Mouse (Mus musculus) heart, embryonic 11.5 days (tissue): Measurements from ENCODE around the gene Btn1a1. TPM values are rescaled to one million over a fixed set of nuclear protein-coding genes. Genes with fewer than 3 reads are reported as not detected.

Experiments used
- ATAC-seq: fragments of 200-750 bp; cut with Nextera tagmentation; replicated peaks from 2 replicates; pipeline ENCODE4 v1.8.0; 2017; ENCODE audit warnings: moderate library complexity; ENCODE audit not compliant: insufficient number of reproducible peaks, low FRiP score, low TSS enrichment
- H3K27ac ChIP-seq: fragments of 300-500 bp; sonication (generic); 2 replicates; pipeline ENCODE4 v1.5.1; 2014; ENCODE audit warnings: mild to moderate bottlenecking, low read depth, low read length
- H3K27me3 ChIP-seq: fragments of 300-500 bp; sonication (generic); 2 replicates; pipeline ENCODE4 v1.6.1; 2014; ENCODE audit warnings: mild to moderate bottlenecking, low read length, mixed read lengths; ENCODE audit not compliant: control insufficient read depth, insufficient read depth
- H3K36me3 ChIP-seq: fragments of 300-500 bp; sonication (generic); 2 replicates; pipeline ENCODE4 v1.6.1; 2014; ENCODE audit warnings: mild to moderate bottlenecking, low read length, moderate library complexity, mixed read lengths; ENCODE audit not compliant: control insufficient read depth, insufficient read depth
- H3K4me1 ChIP-seq: fragments of 300-500 bp; sonication (generic); 2 replicates; pipeline ENCODE4 v1.6.1; 2014; ENCODE audit warnings: low read length; ENCODE audit not compliant: control insufficient read depth, insufficient read depth
- H3K4me2 ChIP-seq: fragments of 300-500 bp; sonication (generic); 2 replicates; pipeline ENCODE4 v1.6.1; 2014; ENCODE audit warnings: mild to moderate bottlenecking, moderate library complexity
- H3K4me3 ChIP-seq: fragments of 300-500 bp; sonication (generic); 2 replicates; pipeline ENCODE4 v1.5.1; 2014; ENCODE audit warnings: low read depth, low read length
- H3K9ac ChIP-seq: fragments of 300-500 bp; sonication (generic); 2 replicates; pipeline ENCODE4 v1.6.1; 2014; ENCODE audit warnings: mild to moderate bottlenecking, low read depth, low read length, moderate library complexity
- H3K9me3 ChIP-seq: fragments of 300-500 bp; sonication (generic); replicated peaks from 2 replicates; pipeline ENCODE4 v1.6.1; 2016; ENCODE audit warnings: low read length; ENCODE audit not compliant: control insufficient read depth
- WGBS: fragments of 180-500 bp; shearing (Covaris S2); extraction: QIAGEN DNeasy Blood & Tissue Kit; methylation state at CpG from one replicate; pipeline ENCODE4 v1.1.7; 2014; ENCODE audit not compliant: insufficient replicate concordance; 5-methylcytosine and 5-hydroxymethylcytosine counted together
- polyA plus RNA-seq: library from polyadenylated mRNA; unstranded; fragments of >200 nt; fragmentation: Nextera tagmentation; extraction: Ambion mirVana; gene quantifications from 2 replicates; pipeline ENCODE4 v1.2.1, GENCODE M21; 2014

The Btn1a1 gene
- polyA plus RNA-seq, 1 experiment from 2014 or later, result 1.7 TPM

GRCm38 (mm10) chr13:23491990-23492389 lies 26.3 kb upstream of the Btn1a1 start:
- Histone ChIP-seq H3K9ac (peak overlapping the region; percentile 52; the same call in 1 of the 2 replicates), H3K4me3 (peak overlapping the region; percentile 44), H3K4me2 (peak overlapping the region; percentile 63), H3K4me1 (peaks cover 6% of the 10 kb centered on the region; the same call in 1 of the 2 replicates), H3K36me3 (no peaks in the 10 kb centered on the region), H3K9me3 (no peaks in the 10 kb centered on the region), H3K27ac (no peak overlapping the region), H3K27me3 (no peaks in the 10 kb centered on the region)
- 5% methylated on average over 14 of the region's 14 CpGs for WGBS
- no peak for ATAC-seq

- Histone ChIP-seq H3K9me3 (no peaks in the 10 kb centered on the region), H3K36me3 (no peaks in the 10 kb centered on the region), H3K4me2 (no peak overlapping the region), H3K27me3 (no peaks in the 10 kb centered on the region), H3K27ac (no peak overlapping the region), H3K4me1 (peaks cover 6% of the 10 kb centered on the region; the same call in 1 of the 2 replicates), H3K9ac (no peak overlapping the region), H3K4me3 (no peak overlapping the region)
- WGBS, result 10% methylated on average over 1 of the region's 1 CpGs
- ATAC-seq, result no peak
These were observed 25.6 kb upstream of the Btn1a1 start for GRCm38 (mm10) chr13:23491263-23491662.

- no peak for ATAC-seq
- 8% methylated on average over 1 of the region's 1 CpGs for WGBS
- no peak overlapping the region for H3K4me3 ChIP-seq
These were observed 25.2 kb upstream of the Btn1a1 start for GRCm38 (mm10) chr13:23490863-23491262.

GRCm38 (mm10) chr13:23488400-23489322 lies 23.0 kb upstream of the Btn1a1 start, which contains the start of gene Btn2a2:
Gene Btn2a2, minus strand, starts transcription at chr13:23488857.
- Histone ChIP-seq H3K4me1 (peaks cover 6% of the 10 kb centered on the region; the same call in 1 of the 2 replicates), H3K27me3 (no peaks in the 10 kb centered on the region), H3K9ac (peak within 1 kb of the TSS; percentile 56), H3K4me3 (peak within 1 kb of the TSS; percentile 38), H3K9me3 (no peaks in the 10 kb centered on the region), H3K4me2 (peak within 1 kb of the TSS; percentile 73), H3K36me3 (no peaks in the 10 kb centered on the region), H3K27ac (no peak within 1 kb of the TSS)
- WGBS, result 4% methylated on average over 13 of the region's 14 CpGs
- ATAC-seq, result peak; percentile 82

More at GRCm38 (mm10) chr13:23490863-23491262, 25.2 kb upstream of the Btn1a1 start:
- Histone ChIP-seq H3K9me3 (no peaks in the 10 kb centered on the region), H3K4me2 (no peak overlapping the region), H3K4me1 (peaks cover 6% of the 10 kb centered on the region; the same call in 1 of the 2 replicates), H3K27me3 (no peaks in the 10 kb centered on the region), H3K36me3 (no peaks in the 10 kb centered on the region), H3K9ac (no peak overlapping the region), H3K27ac (no peak overlapping the region)

GRCm38 (mm10) chr13:23485271-23485670 lies 19.6 kb upstream of the Btn1a1 start:
- Histone ChIP-seq H3K9me3 (no peaks in the 10 kb centered on the region), H3K4me1 (no peaks in the 10 kb centered on the region), H3K27ac (no peak overlapping the region), H3K4me3 (no peak overlapping the region), H3K27me3 (no peaks in the 10 kb centered on the region), H3K36me3 (no peaks in the 10 kb centered on the region), H3K9ac (no peak overlapping the region), H3K4me2 (no peak overlapping the region)
- no peak for ATAC-seq
- 47% methylated on average over 5 of the region's 5 CpGs for WGBS

GRCm38 (mm10) chr13:23483153-23483552 lies 17.5 kb upstream of the Btn1a1 start:
- H3K9me3 ChIP-seq, result no peaks in the 10 kb centered on the region

GRCm38 (mm10) chr13:23475658-23476057 lies 10.0 kb upstream of the Btn1a1 start:
- no peak overlapping the region for H3K4me2 ChIP-seq
- no peak overlapping the region for H3K9ac ChIP-seq
- H3K36me3 ChIP-seq, result no peaks in the 10 kb centered on the region
- WGBS, result 24% methylated on average over 2 of the region's 2 CpGs
- no peaks in the 10 kb centered on the region for H3K4me1 ChIP-seq
- H3K27ac ChIP-seq, result no peak overlapping the region
- no peak for ATAC-seq
- H3K4me3 ChIP-seq, result no peak overlapping the region
- no peaks in the 10 kb centered on the region for H3K9me3 ChIP-seq
- H3K27me3 ChIP-seq, result no peaks in the 10 kb centered on the region

More at GRCm38 (mm10) chr13:23483153-23483552, 17.5 kb upstream of the Btn1a1 start:
- Histone ChIP-seq H3K4me1 (no peaks in the 10 kb centered on the region), H3K4me2 (no peak overlapping the region), H3K4me3 (no peak overlapping the region), H3K36me3 (no peaks in the 10 kb centered on the region), H3K9ac (no peak overlapping the region), H3K27ac (no peak overlapping the region), H3K27me3 (no peaks in the 10 kb centered on the region)
- no peak for ATAC-seq
- WGBS, result 85% methylated on average over 2 of the region's 2 CpGs

- H3K9me3 ChIP-seq, result no peaks in the 10 kb centered on the region
- no peak overlapping the region for H3K9ac ChIP-seq
- ATAC-seq, result peak; percentile 60; the same call in 1 of the 2 replicates
- peaks cover 7% of the 10 kb centered on the region for H3K4me1 ChIP-seq
- no peak overlapping the region; the same call in 1 of the 2 replicates for H3K4me3 ChIP-seq
- peak overlapping the region; percentile 31; the same call in 1 of the 2 replicates for H3K4me2 ChIP-seq
- WGBS, result 3% methylated on average over 9 of the region's 9 CpGs
- no peak overlapping the region for H3K27ac ChIP-seq
- no peaks in the 10 kb centered on the region for H3K36me3 ChIP-seq
- no peaks in the 10 kb centered on the region for H3K27me3 ChIP-seq
These were observed 1.2 kb upstream of the Btn1a1 start for GRCm38 (mm10) chr13:23466911-23467310.
